Mouse (Mus musculus) hindbrain, embryonic 13.5 days (tissue): ENCODE results near the gene Phgr1. TPM values are rescaled to one million over a fixed set of nuclear protein-coding genes. Genes with fewer than 3 reads are reported as not detected.
A peak's percentile ranks its signal among the peaks of the same experiment; 100 is the strongest.

Source experiments
- ATAC-seq: fragments of 200-750 bp; cut with Nextera tagmentation; 2 replicates; pipeline ENCODE4 v1.8.0; 2017; ENCODE audit warnings: moderate TSS enrichment; ENCODE audit not compliant: low FRiP score
- H3K27ac ChIP-seq: fragments of 300-500 bp; sonication (generic); 2 replicates; pipeline ENCODE4 v1.5.1; 2015; ENCODE audit warnings: inconsistent platforms, mild to moderate bottlenecking, moderate library complexity
- H3K27me3 ChIP-seq: fragments of 300-500 bp; sonication (generic); 2 replicates; pipeline ENCODE4 v1.6.1; 2015; ENCODE audit warnings: mild to moderate bottlenecking, inconsistent platforms
- H3K36me3 ChIP-seq: fragments of 300-500 bp; sonication (generic); 2 replicates; pipeline ENCODE4 v1.6.1; 2015; ENCODE audit warnings: mild to moderate bottlenecking, inconsistent platforms
- H3K4me1 ChIP-seq: fragments of 300-500 bp; sonication (generic); replicated peaks from 2 replicates; pipeline ENCODE4 v1.6.1; 2015; ENCODE audit warnings: inconsistent platforms
- H3K4me2 ChIP-seq: fragments of 300-500 bp; sonication (generic); 2 replicates; pipeline ENCODE4 v1.6.1; 2015; ENCODE audit warnings: inconsistent platforms, mild to moderate bottlenecking, moderate library complexity
- H3K4me3 ChIP-seq: fragments of 300-500 bp; sonication (generic); 2 replicates; pipeline ENCODE4 v1.5.1; 2015; ENCODE audit warnings: mild to moderate bottlenecking, inconsistent platforms
- H3K9ac ChIP-seq: fragments of 300-500 bp; sonication (generic); 2 replicates; pipeline ENCODE4 v1.6.1; 2015; ENCODE audit warnings: mild to moderate bottlenecking, inconsistent platforms
- H3K9me3 ChIP-seq: fragments of 300-500 bp; sonication (generic); 2 replicates; pipeline ENCODE4 v1.6.1; 2016; ENCODE audit warnings: inconsistent platforms
- WGBS: fragments of 180-500 bp; shearing (Covaris S2); methylation state at CpG from one replicate; pipeline ENCODE4 v1.1.7; 2015; 5-methylcytosine and 5-hydroxymethylcytosine counted together
- polyA plus RNA-seq: library from polyadenylated mRNA; unstranded; fragments of >200 nt; fragmentation: Nextera tagmentation; extraction: Ambion mirVana; gene quantifications from 2 replicates; pipeline ENCODE4 v1.2.1, GENCODE M21; 2015

The Phgr1 gene
- polyA plus RNA-seq, 1 experiment from 2014 or later: not detected

GRCm38 (mm10) chr2:118786525-118786924 is 14.0 kb downstream of the Phgr1 start:
- WGBS: 86% methylated on average over 5 of the region's 5 CpGs
- Histone ChIP-seq H3K4me2 (no peak overlapping the region), H3K9me3 (no peaks in the 10 kb centered on the region), H3K36me3 (peaks cover 62% of the 10 kb centered on the region), H3K9ac (no peak overlapping the region), H3K4me1 (peaks cover 10% of the 10 kb centered on the region; the same call in 1 of the 2 replicates), H3K4me3 (no peak overlapping the region), H3K27ac (no peak overlapping the region), H3K27me3 (peaks cover 40% of the 10 kb centered on the region)
- no peak for ATAC-seq

DNA sequence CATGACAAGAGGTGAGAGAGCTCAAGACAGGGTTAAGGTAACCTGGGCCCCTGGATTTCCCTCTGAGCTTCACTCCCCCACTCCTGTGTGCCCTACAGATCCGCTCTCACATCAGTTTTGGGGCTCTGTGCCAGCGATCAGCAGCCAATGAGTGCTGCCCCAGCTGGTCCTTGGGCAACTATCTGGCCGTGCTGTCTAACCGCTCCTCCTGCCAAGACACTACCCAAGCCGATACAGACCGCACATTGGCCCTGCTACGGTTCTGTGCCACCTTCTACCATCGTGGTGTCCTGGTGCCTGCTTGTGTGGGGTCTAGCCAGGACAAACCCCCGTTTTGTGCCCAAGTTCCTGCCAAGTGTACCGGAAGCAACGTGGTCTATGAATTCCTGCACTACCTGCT is 16.9 kb downstream of the Phgr1 start:
- WGBS: 83% methylated on average over 11 of the region's 11 CpGs
- Histone ChIP-seq H3K9me3 (no peaks in the 10 kb centered on the region), H3K4me2 (no peak overlapping the region), H3K4me1 (peaks cover 10% of the 10 kb centered on the region; the same call in 1 of the 2 replicates), H3K9ac (no peak overlapping the region), H3K4me3 (no peak overlapping the region), H3K27me3 (peaks cover 50% of the 10 kb centered on the region), H3K27ac (no peak overlapping the region), H3K36me3 (peaks cover 91% of the 10 kb centered on the region)
- no peak for ATAC-seq

DNA sequence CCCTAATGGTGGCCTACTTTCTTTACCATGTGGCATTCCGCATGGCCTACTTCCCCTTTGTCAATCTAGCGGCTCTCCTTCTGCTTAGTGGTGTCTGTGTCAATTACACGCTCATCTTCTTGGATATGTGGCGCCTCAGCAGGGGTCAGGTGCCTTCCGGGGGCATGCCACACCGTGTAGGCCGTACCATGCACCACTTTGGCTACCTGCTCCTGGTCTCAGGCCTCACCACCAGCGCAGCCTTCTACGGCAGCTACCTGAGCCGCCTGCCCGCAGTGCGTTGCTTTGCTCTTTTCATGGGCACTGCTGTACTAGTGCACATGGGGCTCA is 17.6 kb downstream of the Phgr1 start:
- H3K36me3 ChIP-seq: peaks cover 88% of the 10 kb centered on the region
- H3K4me2 ChIP-seq: peak overlapping the region; percentile 26; the same call in 1 of the 2 replicates
- H3K27me3 ChIP-seq: peaks cover 50% of the 10 kb centered on the region
- H3K9me3 ChIP-seq: no peaks in the 10 kb centered on the region
- ATAC-seq: no peak; the same call in 1 of the 2 replicates
- WGBS: 53% methylated on average over 12 of the region's 12 CpGs
- H3K9ac ChIP-seq: no peak overlapping the region
- H3K4me1 ChIP-seq: peaks cover 10% of the 10 kb centered on the region; the same call in 1 of the 2 replicates
- H3K27ac ChIP-seq: no peak overlapping the region
- no peak overlapping the region; the same call in 1 of the 2 replicates for H3K4me3 ChIP-seq

DNA sequence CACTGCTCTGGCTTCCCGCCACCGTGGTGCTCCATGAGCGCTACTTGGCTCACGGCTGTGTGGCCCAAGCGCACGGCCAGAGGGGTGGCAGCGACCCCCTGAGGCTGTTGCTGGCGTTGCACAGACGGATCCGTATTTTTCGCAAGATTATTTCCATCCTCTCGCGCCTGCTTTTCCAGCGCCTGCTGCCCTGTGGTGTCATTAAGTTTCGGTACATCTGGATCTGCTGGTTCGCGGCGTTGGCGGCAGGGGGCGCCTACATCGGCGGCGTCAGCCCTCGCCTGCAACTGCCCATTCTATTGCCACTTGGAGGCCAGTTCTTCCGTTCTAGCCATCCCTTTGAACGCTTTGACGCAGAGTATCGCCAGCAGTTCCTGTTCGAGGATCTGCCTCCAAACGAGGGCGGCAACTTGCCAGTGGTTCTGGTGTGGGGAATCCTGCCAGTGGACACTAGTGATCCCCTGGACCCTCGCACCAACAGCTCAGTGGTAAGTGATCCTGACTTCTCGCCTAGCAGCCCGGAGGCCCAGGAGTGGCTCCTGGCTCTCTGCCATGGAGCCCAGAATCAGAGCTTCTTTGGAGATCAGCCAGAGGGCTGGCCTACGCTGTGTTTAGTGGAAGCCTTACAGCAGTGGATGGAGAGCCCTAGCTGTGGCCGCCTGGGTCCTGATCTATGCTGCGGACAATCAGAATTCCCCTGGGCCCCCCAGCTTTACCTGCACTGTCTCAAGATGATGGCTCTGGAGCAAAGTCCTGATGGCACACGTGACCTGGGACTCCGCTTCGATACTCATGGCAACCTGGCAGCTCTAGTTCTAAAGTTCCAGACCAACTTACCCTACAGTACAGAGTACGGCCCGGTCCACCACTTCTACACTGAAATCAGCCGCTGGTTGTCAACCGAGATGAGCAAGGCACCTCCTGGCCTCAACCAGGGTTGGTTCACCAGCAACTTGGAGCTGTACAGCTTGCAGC is 18.3 kb downstream of the Phgr1 start:
- Histone ChIP-seq H3K27me3 (peaks cover 48% of the 10 kb centered on the region), H3K9ac (no peak overlapping the region), H3K4me2 (peak overlapping the region; percentile 26; the same call in 1 of the 2 replicates), H3K9me3 (no peaks in the 10 kb centered on the region), H3K27ac (no peak overlapping the region), H3K36me3 (peaks cover 83% of the 10 kb centered on the region), H3K4me3 (no peak overlapping the region; the same call in 1 of the 2 replicates), H3K4me1 (peaks cover 10% of the 10 kb centered on the region; the same call in 1 of the 2 replicates)
- 24% methylated on average over 44 of the region's 44 CpGs for WGBS
- ATAC-seq: peak; percentile 61

GRCm38 (mm10) chr2:118791591-118792258 is 19.2 kb downstream of the Phgr1 start:
- H3K36me3 ChIP-seq: peaks cover 74% of the 10 kb centered on the region
- WGBS: 95% methylated on average over 26 of the region's 26 CpGs
- no peak overlapping the region for H3K27ac ChIP-seq
- H3K4me1 ChIP-seq: peaks cover 10% of the 10 kb centered on the region; the same call in 1 of the 2 replicates
- peaks cover 40% of the 10 kb centered on the region for H3K27me3 ChIP-seq
- H3K4me2 ChIP-seq: no peak overlapping the region
- no peaks in the 10 kb centered on the region for H3K9me3 ChIP-seq
- ATAC-seq: no peak
- no peak overlapping the region for H3K9ac ChIP-seq
- no peak overlapping the region for H3K4me3 ChIP-seq

DNA sequence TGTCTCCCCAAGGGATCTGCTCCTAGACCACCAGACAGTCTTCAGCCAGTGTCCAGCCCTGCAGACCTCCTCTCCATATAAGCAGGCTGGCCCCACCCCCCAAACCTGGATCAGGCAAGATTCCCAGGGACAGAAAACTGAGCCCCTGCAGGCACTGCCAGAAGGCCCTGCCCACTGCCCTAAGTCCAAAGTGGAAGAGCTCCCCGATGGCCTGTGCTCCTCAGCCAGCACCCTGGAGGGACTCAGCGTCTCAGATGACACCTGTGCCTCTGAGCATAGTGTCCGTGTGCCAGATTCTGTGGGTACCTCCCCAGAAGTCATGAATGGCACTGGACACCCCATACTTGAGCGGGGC is 19.7 kb downstream of the Phgr1 start:
- H3K36me3 ChIP-seq: peaks cover 69% of the 10 kb centered on the region
- 91% methylated on average over 4 of the region's 4 CpGs for WGBS
- H3K4me2 ChIP-seq: no peak overlapping the region
- no peaks in the 10 kb centered on the region for H3K9me3 ChIP-seq
- H3K4me3 ChIP-seq: no peak overlapping the region
- peaks cover 10% of the 10 kb centered on the region; the same call in 1 of the 2 replicates for H3K4me1 ChIP-seq
- H3K27me3 ChIP-seq: peaks cover 35% of the 10 kb centered on the region
- no peak for ATAC-seq
- H3K9ac ChIP-seq: no peak overlapping the region
- no peak overlapping the region for H3K27ac ChIP-seq

DNA sequence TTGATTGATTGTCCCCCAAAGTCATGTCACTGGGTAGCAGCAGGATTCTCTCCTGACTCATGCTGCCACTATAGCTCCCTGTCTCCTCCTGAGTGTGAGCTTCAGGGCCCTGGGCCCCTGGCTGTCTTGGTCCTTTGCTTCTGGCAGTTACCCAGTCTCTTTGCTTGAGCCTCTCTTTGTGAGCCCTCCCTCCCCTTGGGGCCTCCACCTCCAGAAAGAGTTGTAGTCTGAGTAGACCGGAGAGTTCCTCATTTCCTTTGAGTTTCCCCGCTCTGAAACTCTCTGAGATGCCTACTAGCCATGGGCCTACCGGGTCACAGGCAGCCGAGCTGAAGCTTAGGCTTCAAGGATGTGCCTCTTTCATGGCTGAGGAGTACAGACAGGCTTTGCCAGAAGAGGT is 21.1 kb downstream of the Phgr1 start:
- Histone ChIP-seq H3K4me3 (no peak overlapping the region), H3K4me1 (peaks cover 10% of the 10 kb centered on the region; the same call in 1 of the 2 replicates), H3K36me3 (peaks cover 57% of the 10 kb centered on the region), H3K9me3 (no peaks in the 10 kb centered on the region), H3K27me3 (peaks cover 26% of the 10 kb centered on the region), H3K27ac (no peak overlapping the region), H3K9ac (no peak overlapping the region), H3K4me2 (no peak overlapping the region)
- no peak for ATAC-seq
- 91% methylated on average over 4 of the region's 4 CpGs for WGBS

DNA sequence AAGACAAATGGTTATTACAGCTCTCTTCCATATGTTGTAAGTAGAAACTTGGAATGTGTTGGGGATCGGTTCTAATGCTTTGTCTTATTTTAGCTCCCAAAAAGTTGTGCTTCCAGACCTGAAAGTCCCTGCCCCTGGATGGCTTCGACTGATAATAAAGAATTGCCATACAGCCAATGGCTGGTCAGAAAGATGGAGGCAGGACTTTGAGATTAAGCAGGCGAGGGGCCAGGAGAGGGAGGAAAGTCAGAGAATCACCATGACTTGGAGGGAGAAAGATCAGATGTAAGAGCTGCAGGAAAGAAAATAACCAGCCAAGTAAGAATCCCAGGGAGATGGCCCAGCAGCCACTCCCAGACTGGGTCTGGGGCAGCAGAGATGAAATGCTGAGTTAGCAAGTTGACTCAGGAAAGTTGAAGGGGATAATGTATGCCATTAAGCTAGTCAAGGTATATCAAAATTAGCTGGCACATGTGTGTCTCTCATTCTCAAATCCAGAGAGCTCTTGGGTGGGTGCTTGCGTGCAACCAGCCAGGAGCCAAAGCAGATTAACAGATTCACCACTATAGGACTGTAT is 30.1 kb downstream of the Phgr1 start:
- H3K27ac ChIP-seq: no peak overlapping the region
- no peaks in the 10 kb centered on the region for H3K4me1 ChIP-seq
- H3K4me3 ChIP-seq: no peak overlapping the region
- no peak overlapping the region for H3K9ac ChIP-seq
- H3K9me3 ChIP-seq: no peaks in the 10 kb centered on the region
- H3K27me3 ChIP-seq: peaks cover 8% of the 10 kb centered on the region; the same call in 1 of the 2 replicates
- 82% methylated on average over 4 of the region's 4 CpGs for WGBS
- ATAC-seq: no peak
- no peaks in the 10 kb centered on the region for H3K36me3 ChIP-seq
- no peak overlapping the region for H3K4me2 ChIP-seq

GRCm38 (mm10) chr2:118804474-118804873 is 31.9 kb downstream of the Phgr1 start:
- Histone ChIP-seq H3K36me3 (no peaks in the 10 kb centered on the region), H3K4me2 (no peak overlapping the region), H3K4me3 (no peak overlapping the region), H3K4me1 (no peaks in the 10 kb centered on the region), H3K9ac (no peak overlapping the region), H3K9me3 (no peaks in the 10 kb centered on the region), H3K27me3 (peaks cover 8% of the 10 kb centered on the region; the same call in 1 of the 2 replicates), H3K27ac (no peak overlapping the region)
- no peak for ATAC-seq
- WGBS: 87% methylated on average over 2 of the region's 2 CpGs

DNA sequence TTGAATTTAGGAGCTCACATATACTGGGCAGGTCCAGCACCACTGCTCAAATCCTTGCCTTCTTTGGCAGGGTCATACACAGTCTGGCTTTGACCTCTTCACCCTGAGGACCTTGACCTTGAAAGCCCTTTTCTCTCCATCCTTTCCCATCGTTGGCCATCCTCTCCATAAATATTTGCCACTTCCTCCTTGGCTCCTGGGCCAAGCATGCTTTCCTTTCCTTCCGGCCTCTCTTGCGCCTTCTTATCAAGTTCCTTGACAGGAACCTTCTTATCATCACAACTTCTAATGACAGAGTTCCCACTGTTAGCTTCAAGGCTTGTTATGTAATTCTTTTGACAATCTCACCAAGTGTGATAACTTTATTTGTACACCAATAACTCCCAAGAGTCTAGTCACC is 32.6 kb downstream of the Phgr1 start:
- 72% methylated on average over 3 of the region's 3 CpGs for WGBS
- H3K4me2 ChIP-seq: no peak overlapping the region
- no peaks in the 10 kb centered on the region for H3K36me3 ChIP-seq
- H3K4me1 ChIP-seq: no peaks in the 10 kb centered on the region
- no peak overlapping the region for H3K4me3 ChIP-seq
- ATAC-seq: no peak
- peaks cover 8% of the 10 kb centered on the region; the same call in 1 of the 2 replicates for H3K27me3 ChIP-seq
- no peaks in the 10 kb centered on the region for H3K9me3 ChIP-seq
- no peak overlapping the region for H3K27ac ChIP-seq
- H3K9ac ChIP-seq: no peak overlapping the region

GRCm38 (mm10) chr2:118805756-118806155 is 33.2 kb downstream of the Phgr1 start:
- Histone ChIP-seq H3K36me3 (no peaks in the 10 kb centered on the region), H3K9me3 (no peaks in the 10 kb centered on the region), H3K9ac (no peak overlapping the region), H3K27me3 (peaks cover 8% of the 10 kb centered on the region; the same call in 1 of the 2 replicates), H3K4me2 (no peak overlapping the region), H3K4me1 (no peaks in the 10 kb centered on the region), H3K4me3 (no peak overlapping the region), H3K27ac (no peak overlapping the region)
- WGBS: 46% methylated on average over 3 of the region's 3 CpGs
- no peak for ATAC-seq

- WGBS: 78% methylated on average over 4 of the region's 4 CpGs
- no peak for ATAC-seq
- H3K27me3 ChIP-seq: peaks cover 8% of the 10 kb centered on the region; the same call in 1 of the 2 replicates
- no peak overlapping the region for H3K4me2 ChIP-seq
- no peak overlapping the region for H3K4me3 ChIP-seq
- no peak overlapping the region for H3K27ac ChIP-seq
- H3K36me3 ChIP-seq: no peaks in the 10 kb centered on the region
- no peaks in the 10 kb centered on the region for H3K4me1 ChIP-seq
- no peak overlapping the region for H3K9ac ChIP-seq
- no peaks in the 10 kb centered on the region for H3K9me3 ChIP-seq
These were observed 34.3 kb downstream of the Phgr1 start for GRCm38 (mm10) chr2:118806860-118807259.
